In the genomic region with DNA sequence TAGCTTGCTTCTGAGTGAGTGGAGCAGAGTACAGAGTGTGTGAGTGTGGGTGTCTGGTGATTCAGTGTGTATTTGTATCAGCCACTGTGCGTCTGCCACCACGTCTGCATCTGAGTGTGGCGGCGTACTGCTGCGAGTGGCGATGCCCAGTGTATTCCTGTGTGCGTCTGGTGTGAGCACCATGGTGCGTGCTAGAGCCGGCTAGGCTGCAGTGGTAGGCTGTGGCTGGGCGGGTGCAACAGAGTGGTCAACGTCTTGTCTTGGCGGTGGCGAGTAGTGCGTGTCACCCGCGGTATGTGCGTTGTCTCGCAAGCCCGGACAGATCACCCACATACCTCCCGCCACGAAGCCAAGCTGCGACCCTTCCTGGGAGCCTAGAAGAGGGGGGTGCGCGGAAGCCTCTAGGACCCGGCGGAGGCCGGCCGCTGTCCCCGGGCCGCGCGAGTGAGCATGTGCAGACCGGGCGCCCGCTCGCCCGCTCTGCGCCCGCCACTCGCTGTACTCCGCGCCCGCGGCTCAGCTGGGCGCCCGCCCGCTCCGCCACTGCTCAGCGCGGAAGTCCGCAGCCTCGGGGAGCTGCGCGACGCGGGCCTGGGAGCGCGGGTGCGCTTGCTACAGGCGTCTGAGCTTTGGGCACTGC, we compare ENCODE assay signal across 9 mouse cellular contexts. TPM values are rescaled to one million over a fixed set of nuclear protein-coding genes. Genes with fewer than 3 reads are reported as not detected.
DNase-seq lines count a peak whose midpoint lies in the region; ATAC-seq and TF ChIP-seq lines count a peak whose summit lies in the region.
"Had no signal": no experiment of that assay in that cellular context is flagged by ENCODE, and none has a peak within 500 bp of the region (broad histone marks: within the 10 kb centered on the region; RNA-seq: fewer than 3 reads in every experiment).

No protein-coding gene starts in this region.

- no peak for TF ChIP-seq CTCF in ES-Bruce4 (IDR thresholded peaks at IDR 0.05; ENCODE audit: low read depth, low read length)
- no peak for TF ChIP-seq CTCF in lung, postnatal 0 days (IDR thresholded peaks at IDR 0.05)

- H3K36me3 ChIP-seq in ES-Bruce4 (ENCODE audit: control insufficient read depth, insufficient read depth, low read length, poor library complexity, severe bottlenecking): no peaks in the 10 kb centered on the region
- no peaks in the 10 kb centered on the region for H3K36me3 ChIP-seq in embryonic facial prominence, embryonic 15.5 days
- H3K36me3 ChIP-seq in lung, postnatal 0 days (ENCODE audit: insufficient read depth, low read length): no peaks in the 10 kb centered on the region

- TF ChIP-seq EP300 in ES-Bruce4 (IDR thresholded peaks at IDR 0.05; ENCODE audit: insufficient read depth, low read depth, low read length): 0 out of 2 replicates have a peak, but pooled peaks have one; percentile 30
- no peak for TF ChIP-seq EP300 in lung, postnatal 0 days (IDR thresholded peaks at IDR 0.05)

- no peak overlapping the region for H3K27ac ChIP-seq in ES-Bruce4 (ENCODE audit: insufficient read depth, low read length)
- no peak overlapping the region for H3K27ac ChIP-seq in embryonic facial prominence, embryonic 15.5 days (replicated peaks)
- H3K27ac ChIP-seq in lung, postnatal 0 days (ENCODE audit: low read length): no peak overlapping the region

- peak overlapping the region; percentile 90 for H3K4me2 ChIP-seq in embryonic facial prominence, embryonic 15.5 days (replicated peaks)
- H3K4me2 ChIP-seq in lung, postnatal 0 days (replicated peaks; ENCODE audit: low read depth, low read length): peak overlapping the region; percentile 60

- 2% methylated on average over 58 of the region's 60 CpGs for WGBS in embryonic facial prominence, embryonic 15.5 days
- WGBS in lung, postnatal 0 days: 1% methylated on average over 46 of the region's 60 CpGs

- no peaks in the 10 kb centered on the region for H3K4me1 ChIP-seq in ES-Bruce4 (ENCODE audit: control insufficient read depth, insufficient read depth, low read length)
- peaks cover 13% of the 10 kb centered on the region for H3K4me1 ChIP-seq in embryonic facial prominence, embryonic 15.5 days
- no peaks in the 10 kb centered on the region; the same call in 1 of the 2 replicates for H3K4me1 ChIP-seq in lung, postnatal 0 days (ENCODE audit: insufficient read depth, low read depth, low read length)

- peak overlapping the region; percentile 83 for H3K4me3 ChIP-seq in ES-Bruce4 (ENCODE audit: low read depth, low read length)
- peak overlapping the region; percentile 51 for H3K4me3 ChIP-seq in embryonic facial prominence, embryonic 15.5 days (replicated peaks)
- H3K4me3 ChIP-seq in lung, postnatal 0 days (ENCODE audit: low read depth, low read length): peak overlapping the region; percentile 41
- H3K4me3 ChIP-seq: myocyte had no signal

- DNase-seq in adrenal gland, postnatal 25 days: peak; percentile 65
- peak; percentile 41 for DNase-seq in heart, postnatal 4 days
- peak; percentile 83 for DNase-seq in layer of hippocampus, adult 9-11 months
- no peak for DNase-seq in lung, postnatal 0 days (ENCODE audit: low spot score)
- peak; percentile 74 for DNase-seq in right cerebral cortex, postnatal 14 days

- peak; percentile 63 for ATAC-seq in embryonic facial prominence, embryonic 15.5 days (ENCODE audit: insufficient number of reproducible peaks, low FRiP score, low TSS enrichment, low read depth)
- peak; percentile 56 for ATAC-seq in lung, postnatal 0 days
- ATAC-seq in erythroid progenitor cell, adult 5-6 weeks (replicated peaks; ENCODE audit: low FRiP score, poor library complexity, severe bottlenecking): no peak

- peaks cover 6% of the 10 kb centered on the region for H3K27me3 ChIP-seq in ES-Bruce4 (ENCODE audit: control insufficient read depth, insufficient read depth, low read length, poor library complexity, severe bottlenecking)
- H3K27me3 ChIP-seq in embryonic facial prominence, embryonic 15.5 days: peaks cover 49% of the 10 kb centered on the region
- H3K27me3 ChIP-seq in lung, postnatal 0 days (replicated peaks; ENCODE audit: insufficient read depth, low read length): peaks cover 19% of the 10 kb centered on the region; the same call in 1 of the 2 replicates

- H3K9ac ChIP-seq in ES-Bruce4 (ENCODE audit: low read depth, poor library complexity, severe bottlenecking): peak overlapping the region; percentile 78
- no peak overlapping the region for H3K9ac ChIP-seq in embryonic facial prominence, embryonic 15.5 days
- no peak overlapping the region for H3K9ac ChIP-seq in lung, postnatal 0 days (replicated peaks; ENCODE audit: low read depth)

- 0 out of 2 replicates have a peak, but pooled peaks cover 3% of the 10 kb centered on the region for H3K9me3 ChIP-seq in ES-Bruce4 (replicated peaks; ENCODE audit: control insufficient read depth, insufficient read depth, low read length, poor library complexity, severe bottlenecking)
- H3K9me3 ChIP-seq in embryonic facial prominence, embryonic 15.5 days (replicated peaks): no peaks in the 10 kb centered on the region
- no peaks in the 10 kb centered on the region for H3K9me3 ChIP-seq in lung, postnatal 0 days (ENCODE audit: low read length)

- no peak for TF ChIP-seq POLR2A in ES-Bruce4 (IDR thresholded peaks at IDR 0.05; ENCODE audit: insufficient read depth, low read length)

RNA-seq across cellular contexts. Expression of a gene that starts 0.9 kb away (rescaled TPM):
- 2.7 and 3.6 TPM in 2 replicates for polyA plus RNA-seq in ES-Bruce4 (2011; ENCODE audit: insufficient read depth, insufficient read length, low read depth, missing spikeins)
- total RNA-seq in adrenal gland, postnatal 25 days (2021): 7.3 and 8.7 TPM in 2 replicates
- polyA plus RNA-seq in embryonic facial prominence, embryonic 15.5 days (2015; fragmentation: Nextera tagmentation; extraction: Ambion mirVana): 6.1 and 6.2 TPM in 2 replicates
- 1 to 10 TPM; 9.6 TPM for total RNA-seq in heart, postnatal 4 days (2021)
- 14.6 and 15.4 TPM in 2 replicates for polyA plus RNA-seq in lung, postnatal 0 days (2015; fragmentation: Nextera tagmentation; extraction: Ambion mirVana)
- not detected in 2 replicates for total RNA-seq in erythroid progenitor cell, adult 5-6 weeks (2015; ENCODE audit: low replicate concordance)
- not detected in 2 replicates for total RNA-seq in erythroid progenitor cell, adult 5-6 weeks (2017; ENCODE audit: low replicate concordance)
